Mouse (Mus musculus): Measurements from ENCODE around the gene Rnf207. TPM values are rescaled to one million over a fixed set of nuclear protein-coding genes. Genes with fewer than 3 reads are reported as not detected.
A peak's percentile ranks its signal among the peaks of the same experiment; 100 is the strongest.

Gene Rnf207
- total and polyA plus RNA-seq, 3 experiments: 0.51 TPM; not detected in 2

GRCm38 (mm10) chr4:152315498-152316213, 3.1 kb downstream of the Rnf207 start:
- no peak for DNase-seq (ENCODE audit: extremely low read depth)
- Histone ChIP-seq H3K9ac (ENCODE audit: insufficient read depth, low read depth) (no peak overlapping the region; the same call in 1 of the 2 replicates), H3K9me3 (replicated peaks; ENCODE audit: low read length) (no peaks in the 10 kb centered on the region), H3K79me2 (replicated peaks; ENCODE audit: control insufficient read depth, extremely low read depth, insufficient read depth, poor library complexity, severe bottlenecking) (no peaks in the 10 kb centered on the region), H3K27ac (ENCODE audit: insufficient read depth, low read depth) (no peak overlapping the region), H3K36me3 (replicated peaks in 1 of 2; ENCODE audit: control insufficient read depth in 1 of 2, insufficient read depth in 1 of 2, low read length in 1 of 2) (no peaks in the 10 kb centered on the region), H3K4me3 (replicated peaks in 1 of 3; ENCODE audit: low read depth in 2 of 3, low read length in 2 of 3, poor library complexity in 1 of 3) (peak overlapping the region in 1 of 3 experiments; percentile 33), H3K4me2 (ENCODE audit: insufficient read depth, low read depth, poor library complexity, severe bottlenecking) (peak overlapping the region; percentile 65), H3K4me1 (ENCODE audit: control insufficient read depth in 1 of 2, insufficient read depth in 2 of 2) (peaks cover 0 to 10% of the 10 kb centered on the region in 2 experiments; a peak in 2 of 4 replicates), H3K27me3 (replicated peaks) (peaks cover 30% of the 10 kb centered on the region)
- TF ChIP-seq NRF1 (IDR thresholded peaks at IDR 0.05; ENCODE audit: low read depth, low read length) (peak; percentile 79), MYC (IDR thresholded peaks at IDR 0.05; ENCODE audit: low read depth, low read length) (no peak)
- in situ Hi-C loops (cut with MboI; ENCODE audit: low pct_ligation_motif_present, low pct_unique_long_range_greater_than_20kb, low sequenced_read_pairs): no loop called here
- dilution Hi-C loops (cut with MboI; ENCODE audit: extremely low pct_ligation_motif_present, extremely low pct_unique_long_range_greater_than_20kb, low sequenced_read_pairs): no loop called here

GRCm38 (mm10) chr4:152313934-152314333, 4.9 kb downstream of the Rnf207 start:
- no peak for TF ChIP-seq TCF12 (IDR thresholded peaks at IDR 0.05; ENCODE audit: low read depth, low read length)
- no peak for TF ChIP-seq JUN (IDR thresholded peaks at IDR 0.05; ENCODE audit: insufficient read depth, low read depth, low read length)
- peak in 1 of 2 experiments; percentile 6; a peak in 1 of 4 replicates for TF ChIP-seq CTCF (conservative IDR thresholded peaks at IDR 0.05 in 1 of 2, IDR thresholded peaks at IDR 0.05 in 1 of 2; ENCODE audit: low read depth in 2 of 2, low read length in 2 of 2)
- in situ Hi-C loops (cut with MboI; ENCODE audit: low pct_ligation_motif_present, low pct_unique_long_range_greater_than_20kb, low sequenced_read_pairs) (no loop called here), dilution Hi-C loops (cut with MboI; ENCODE audit: extremely low pct_ligation_motif_present, extremely low pct_unique_long_range_greater_than_20kb, low sequenced_read_pairs) (no loop called here)
- no peaks in the 10 kb centered on the region for H3K9me3 ChIP-seq (replicated peaks; ENCODE audit: low read length)
- no peak for DNase-seq (ENCODE audit: extremely low read depth)
- H3K79me2 ChIP-seq (replicated peaks; ENCODE audit: control insufficient read depth, extremely low read depth, insufficient read depth, poor library complexity, severe bottlenecking): no peaks in the 10 kb centered on the region
- peaks cover 30% of the 10 kb centered on the region for H3K27me3 ChIP-seq (replicated peaks)
- no peak overlapping the region for H3K27ac ChIP-seq (ENCODE audit: insufficient read depth, low read depth)
- no peak overlapping the region for H3K4me2 ChIP-seq (ENCODE audit: insufficient read depth, low read depth, poor library complexity, severe bottlenecking)
- H3K4me1 ChIP-seq (ENCODE audit: control insufficient read depth in 1 of 2, insufficient read depth in 2 of 2): peaks cover 0 to 8% of the 10 kb centered on the region in 2 experiments; a peak in 2 of 4 replicates
- H3K9ac ChIP-seq (ENCODE audit: insufficient read depth, low read depth): no peak overlapping the region
- no peak overlapping the region for H3K4me3 ChIP-seq (replicated peaks in 1 of 3; ENCODE audit: low read depth in 2 of 3, low read length in 2 of 3, poor library complexity in 1 of 3)
- peaks cover 2 to 7% of the 10 kb centered on the region in 2 experiments for H3K36me3 ChIP-seq (replicated peaks in 1 of 2; ENCODE audit: control insufficient read depth in 1 of 2, insufficient read depth in 1 of 2, low read length in 1 of 2)

GRCm38 (mm10) chr4:152313211-152313632, 5.6 kb downstream of the Rnf207 start:
- H3K27ac ChIP-seq (ENCODE audit: insufficient read depth, low read depth): no peak overlapping the region
- peaks cover 6 to 13% of the 10 kb centered on the region in 2 experiments for H3K36me3 ChIP-seq (replicated peaks in 1 of 2; ENCODE audit: control insufficient read depth in 1 of 2, insufficient read depth in 1 of 2, low read length in 1 of 2)
- TF ChIP-seq EP300 (IDR thresholded peaks at IDR 0.05; ENCODE audit: low read length) (no peak), GABPA (IDR thresholded peaks at IDR 0.05; ENCODE audit: insufficient replicate concordance, low read depth, low read length) (no peak), ZNF384 (IDR thresholded peaks at IDR 0.05; ENCODE audit: low read depth, low read length) (no peak), SMC3 (IDR thresholded peaks at IDR 0.05; ENCODE audit: low read depth, low read length) (no peak), RCOR1 (conservative IDR thresholded peaks at IDR 0.05; ENCODE audit: low read depth, low read length) (no peak), MXI1 (IDR thresholded peaks at IDR 0.05; ENCODE audit: low read depth, low read length) (no peak), MEF2A (IDR thresholded peaks at IDR 0.05; ENCODE audit: borderline replicate concordance, low read depth, low read length) (no peak), KAT2A (IDR thresholded peaks at IDR 0.05; ENCODE audit: insufficient replicate concordance, low read length) (no peak), E2F4 (IDR thresholded peaks at IDR 0.05; ENCODE audit: insufficient replicate concordance, low read depth, low read length) (no peak), ZKSCAN1 (IDR thresholded peaks at IDR 0.05; ENCODE audit: borderline replicate concordance, low read depth, low read length) (no peak), NELFE (IDR thresholded peaks at IDR 0.05; ENCODE audit: low read depth, low read length) (no peak), USF1 (IDR thresholded peaks at IDR 0.05; ENCODE audit: low read depth, low read length) (no peak), RAD21 (IDR thresholded peaks at IDR 0.05; ENCODE audit: low read depth, low read length) (no peak), NRF1 (IDR thresholded peaks at IDR 0.05; ENCODE audit: low read depth, low read length) (no peak), ZC3H11A (IDR thresholded peaks at IDR 0.05; ENCODE audit: low read depth, low read length) (no peak), JUND (conservative IDR thresholded peaks at IDR 0.05; ENCODE audit: low read depth, low read length) (no peak)
- dilution Hi-C loops (cut with MboI; ENCODE audit: extremely low pct_ligation_motif_present, extremely low pct_unique_long_range_greater_than_20kb, low sequenced_read_pairs): no loop called here
- H3K79me2 ChIP-seq (replicated peaks; ENCODE audit: control insufficient read depth, extremely low read depth, insufficient read depth, poor library complexity, severe bottlenecking): no peaks in the 10 kb centered on the region
- no peak overlapping the region for H3K4me2 ChIP-seq (ENCODE audit: insufficient read depth, low read depth, poor library complexity, severe bottlenecking)
- no peaks in the 10 kb centered on the region for H3K9me3 ChIP-seq (replicated peaks; ENCODE audit: low read length)
- in situ Hi-C loops (cut with MboI; ENCODE audit: low pct_ligation_motif_present, low pct_unique_long_range_greater_than_20kb, low sequenced_read_pairs): no loop called here
- no peak for DNase-seq (ENCODE audit: extremely low read depth)
- H3K4me3 ChIP-seq (replicated peaks in 1 of 3; ENCODE audit: low read depth in 2 of 3, low read length in 2 of 3, poor library complexity in 1 of 3): no peak overlapping the region
- no peak overlapping the region for H3K9ac ChIP-seq (ENCODE audit: insufficient read depth, low read depth)
- H3K4me1 ChIP-seq (ENCODE audit: control insufficient read depth in 1 of 2, insufficient read depth in 2 of 2): peaks cover 0 to 6% of the 10 kb centered on the region in 2 experiments; a peak in 2 of 4 replicates
- H3K27me3 ChIP-seq (replicated peaks): peaks cover 30% of the 10 kb centered on the region
